Mouse (Mus musculus): Measurements from ENCODE around the gene Paf1. TPM values are rescaled to one million over a fixed set of nuclear protein-coding genes. Genes with fewer than 3 reads are reported as not detected.

Gene Paf1
- polyA plus RNA-seq, 1 experiment: 44.3 TPM

DNA sequence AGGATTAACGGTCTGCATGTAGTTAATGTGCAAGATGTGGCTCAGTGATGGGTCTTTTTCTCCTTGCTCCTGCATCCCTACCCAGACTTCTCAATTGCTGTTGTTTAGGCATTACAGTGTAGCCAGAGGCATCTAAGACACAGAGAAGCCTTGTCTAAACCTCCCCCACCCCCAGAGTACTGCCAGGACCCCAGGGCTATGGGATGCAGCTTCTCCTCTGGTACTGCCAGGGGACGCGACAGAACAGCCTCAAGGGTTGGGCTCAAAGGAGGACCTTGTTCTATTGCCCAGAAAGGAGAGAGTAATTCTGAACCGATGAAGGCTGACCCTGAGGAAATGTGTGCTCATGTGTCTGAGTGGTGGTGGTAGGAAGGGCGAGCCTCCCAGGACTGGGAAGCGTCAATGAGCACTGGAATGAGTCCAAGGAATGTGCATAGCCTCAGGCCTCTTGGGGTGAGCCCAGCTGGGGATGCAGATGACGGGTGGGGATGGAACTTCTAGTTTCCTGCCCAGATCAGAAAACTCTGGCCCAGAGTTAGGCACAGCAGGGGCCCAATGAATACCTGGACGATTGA, 25.4 kb downstream of the Paf1 start:
- peaks cover 40% of the 10 kb centered on the region for H3K36me3 ChIP-seq (ENCODE audit: control insufficient read depth, insufficient read depth)
- TF ChIP-seq CTCF (IDR thresholded peaks at IDR 0.05; ENCODE audit: control insufficient read depth, insufficient read depth, insufficient read length): no peak
- no peak for TF ChIP-seq MAX (IDR thresholded peaks at IDR 0.05)
- no peak for TF ChIP-seq FOSL1 (IDR thresholded peaks at IDR 0.05; ENCODE audit: insufficient read depth, low read length, poor library complexity, severe bottlenecking)
- TF ChIP-seq CEBPB (IDR thresholded peaks at IDR 0.05; ENCODE audit: low read depth): no peak
- H3K79me3 ChIP-seq (ENCODE audit: low read depth): no peaks in the 10 kb centered on the region
- H3K27me3 ChIP-seq (ENCODE audit: control insufficient read depth, insufficient read depth, insufficient read length): no peaks in the 10 kb centered on the region
- no peaks in the 10 kb centered on the region for H3K79me2 ChIP-seq (ENCODE audit: control insufficient read depth, insufficient read depth)
- no peak overlapping the region for H3ac ChIP-seq (ENCODE audit: control insufficient read depth, insufficient read length, low read depth)
- no peak overlapping the region for H3K4me3 ChIP-seq (ENCODE audit: insufficient read depth, poor library complexity, severe bottlenecking)

DNA sequence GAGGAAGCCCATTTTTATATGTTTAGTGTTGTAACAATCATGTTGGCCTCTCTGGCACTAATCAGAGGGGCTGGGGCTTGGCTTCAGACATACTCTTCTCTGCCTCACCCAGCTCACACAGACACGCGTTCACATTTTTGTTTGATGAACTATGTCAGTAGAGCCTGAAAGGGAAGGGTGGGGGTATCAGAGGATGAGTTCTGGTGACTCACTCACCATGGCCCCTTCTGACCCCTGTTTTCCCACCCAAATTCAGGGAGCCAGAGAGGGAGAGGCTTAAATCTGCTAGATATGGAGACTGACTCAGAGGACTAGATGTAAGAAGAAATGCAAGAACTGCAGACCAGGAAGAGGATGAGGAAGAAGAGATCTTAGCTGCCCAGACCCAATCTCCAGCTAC, 26.7 kb downstream of the Paf1 start:
- Histone ChIP-seq H3K79me3 (ENCODE audit: low read depth) (peaks cover 3% of the 10 kb centered on the region), H3K79me2 (ENCODE audit: control insufficient read depth, insufficient read depth) (no peaks in the 10 kb centered on the region), H3K27me3 (ENCODE audit: control insufficient read depth, insufficient read depth, insufficient read length) (no peaks in the 10 kb centered on the region), H3ac (ENCODE audit: control insufficient read depth, insufficient read length, low read depth) (no peak overlapping the region), H3K4me3 (ENCODE audit: insufficient read depth, poor library complexity, severe bottlenecking) (no peak overlapping the region), H3K36me3 (ENCODE audit: control insufficient read depth, insufficient read depth) (peaks cover 36% of the 10 kb centered on the region)
- no peak for TF ChIP-seq FOSL1 (IDR thresholded peaks at IDR 0.05; ENCODE audit: insufficient read depth, low read length, poor library complexity, severe bottlenecking)
- TF ChIP-seq USF1 (IDR thresholded peaks at IDR 0.05; ENCODE audit: low read depth): no peak
- TF ChIP-seq MAX (IDR thresholded peaks at IDR 0.05): no peak
- no peak for TF ChIP-seq CEBPB (IDR thresholded peaks at IDR 0.05; ENCODE audit: low read depth)
- TF ChIP-seq MYOD1 (IDR thresholded peaks at IDR 0.05; ENCODE audit: control insufficient read depth, insufficient read length, low read depth): no peak
- no peak for TF ChIP-seq MYOG (IDR thresholded peaks at IDR 0.05; ENCODE audit: control insufficient read depth, extremely low read depth, insufficient read length)
- TF ChIP-seq CTCF (IDR thresholded peaks at IDR 0.05; ENCODE audit: control insufficient read depth, insufficient read depth, insufficient read length): no peak

- Histone ChIP-seq H3K79me2 (ENCODE audit: control insufficient read depth, insufficient read depth) (peaks cover 28% of the 10 kb centered on the region), H3K79me3 (ENCODE audit: low read depth) (peaks cover 14% of the 10 kb centered on the region), H3ac (ENCODE audit: control insufficient read depth, insufficient read length, low read depth) (no peak overlapping the region), H3K36me3 (ENCODE audit: control insufficient read depth, insufficient read depth) (peaks cover 34% of the 10 kb centered on the region), H3K4me3 (ENCODE audit: insufficient read depth, poor library complexity, severe bottlenecking) (no peak overlapping the region), H3K27me3 (ENCODE audit: control insufficient read depth, insufficient read depth, insufficient read length) (no peaks in the 10 kb centered on the region)
- no peak for TF ChIP-seq MYOD1 (IDR thresholded peaks at IDR 0.05; ENCODE audit: control insufficient read depth, insufficient read length, low read depth)
- TF ChIP-seq MAX (IDR thresholded peaks at IDR 0.05): no peak
- TF ChIP-seq MYOG (IDR thresholded peaks at IDR 0.05; ENCODE audit: control insufficient read depth, extremely low read depth, insufficient read length): no peak
- no peak for TF ChIP-seq FOSL1 (IDR thresholded peaks at IDR 0.05; ENCODE audit: insufficient read depth, low read length, poor library complexity, severe bottlenecking)
- TF ChIP-seq USF1 (IDR thresholded peaks at IDR 0.05; ENCODE audit: low read depth): no peak
- TF ChIP-seq CEBPB (IDR thresholded peaks at IDR 0.05; ENCODE audit: low read depth): no peak
- TF ChIP-seq CTCF (IDR thresholded peaks at IDR 0.05; ENCODE audit: control insufficient read depth, insufficient read depth, insufficient read length): no peak
These were observed 30.3 kb downstream of the Paf1 start for GRCm38 (mm10) chr7:28423018-28423417.

DNA sequence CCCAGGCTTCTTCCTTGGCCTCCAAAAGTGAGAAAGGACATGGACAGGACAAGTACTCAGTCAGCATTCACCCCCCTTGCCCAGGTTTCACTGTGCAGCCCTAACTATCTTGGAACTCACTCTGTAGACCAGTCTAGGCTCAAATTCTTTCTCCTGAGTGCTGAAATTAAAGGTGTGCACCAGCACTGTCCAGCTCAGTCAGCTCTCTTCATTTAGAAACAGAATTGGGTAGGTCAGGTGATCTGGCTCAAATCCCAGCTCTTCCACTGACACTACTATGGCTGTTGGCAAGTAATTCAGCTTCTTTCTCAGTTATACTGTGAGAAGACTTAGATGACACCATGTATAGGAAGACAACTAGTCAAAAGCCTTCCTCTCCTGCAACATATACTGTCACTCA, 35.0 kb downstream of the Paf1 start:
- Histone ChIP-seq H3K79me2 (ENCODE audit: control insufficient read depth, insufficient read depth) (peaks cover 75% of the 10 kb centered on the region), H3K36me3 (ENCODE audit: control insufficient read depth, insufficient read depth) (peaks cover 29% of the 10 kb centered on the region), H3ac (ENCODE audit: control insufficient read depth, insufficient read length, low read depth) (no peak overlapping the region), H3K27me3 (ENCODE audit: control insufficient read depth, insufficient read depth, insufficient read length) (no peaks in the 10 kb centered on the region), H3K4me3 (ENCODE audit: insufficient read depth, poor library complexity, severe bottlenecking) (no peak overlapping the region), H3K79me3 (ENCODE audit: low read depth) (peaks cover 35% of the 10 kb centered on the region)
- TF ChIP-seq MYOG (IDR thresholded peaks at IDR 0.05; ENCODE audit: control insufficient read depth, extremely low read depth, insufficient read length): no peak
- TF ChIP-seq MAX (IDR thresholded peaks at IDR 0.05): no peak
- TF ChIP-seq USF1 (IDR thresholded peaks at IDR 0.05; ENCODE audit: low read depth): no peak
- TF ChIP-seq MYOD1 (IDR thresholded peaks at IDR 0.05; ENCODE audit: control insufficient read depth, insufficient read length, low read depth): no peak
- TF ChIP-seq CEBPB (IDR thresholded peaks at IDR 0.05; ENCODE audit: low read depth): no peak
- TF ChIP-seq FOSL1 (IDR thresholded peaks at IDR 0.05; ENCODE audit: insufficient read depth, low read length, poor library complexity, severe bottlenecking): no peak
- no peak for TF ChIP-seq CTCF (IDR thresholded peaks at IDR 0.05; ENCODE audit: control insufficient read depth, insufficient read depth, insufficient read length)

DNA sequence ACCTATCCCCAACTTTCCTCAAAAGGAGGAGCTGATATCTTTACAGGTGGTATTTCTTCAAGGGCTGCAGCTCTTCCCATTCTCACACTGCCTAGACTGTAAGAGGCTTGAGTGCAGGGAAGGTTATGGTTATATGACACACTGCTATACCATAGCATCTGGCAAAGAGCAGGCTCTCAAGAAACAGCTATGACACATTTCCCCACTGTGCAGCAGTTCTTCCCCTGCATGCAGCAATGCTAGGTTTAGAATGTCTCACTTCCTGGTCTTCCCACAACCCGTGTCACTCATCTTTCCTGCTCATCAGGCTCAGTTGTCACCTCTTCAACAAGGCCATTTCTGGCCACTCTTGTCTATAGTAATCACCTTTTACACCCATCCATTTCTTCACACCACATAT, 37.8 kb downstream of the Paf1 start:
- Histone ChIP-seq H3K79me2 (ENCODE audit: control insufficient read depth, insufficient read depth) (peaks cover 96% of the 10 kb centered on the region), H3ac (ENCODE audit: control insufficient read depth, insufficient read length, low read depth) (no peak overlapping the region), H3K36me3 (ENCODE audit: control insufficient read depth, insufficient read depth) (peaks cover 22% of the 10 kb centered on the region), H3K27me3 (ENCODE audit: control insufficient read depth, insufficient read depth, insufficient read length) (no peaks in the 10 kb centered on the region), H3K79me3 (ENCODE audit: low read depth) (peaks cover 42% of the 10 kb centered on the region), H3K4me3 (ENCODE audit: insufficient read depth, poor library complexity, severe bottlenecking) (no peak overlapping the region)
- TF ChIP-seq MAX (IDR thresholded peaks at IDR 0.05): no peak
- no peak for TF ChIP-seq MYOG (IDR thresholded peaks at IDR 0.05; ENCODE audit: control insufficient read depth, extremely low read depth, insufficient read length)
- no peak for TF ChIP-seq CTCF (IDR thresholded peaks at IDR 0.05; ENCODE audit: control insufficient read depth, insufficient read depth, insufficient read length)
- TF ChIP-seq MYOD1 (IDR thresholded peaks at IDR 0.05; ENCODE audit: control insufficient read depth, insufficient read length, low read depth): no peak
- TF ChIP-seq USF1 (IDR thresholded peaks at IDR 0.05; ENCODE audit: low read depth): no peak
- no peak for TF ChIP-seq CEBPB (IDR thresholded peaks at IDR 0.05; ENCODE audit: low read depth)
- TF ChIP-seq FOSL1 (IDR thresholded peaks at IDR 0.05; ENCODE audit: insufficient read depth, low read length, poor library complexity, severe bottlenecking): no peak

GRCm38 (mm10) chr7:28432252-28432651, 39.5 kb downstream of the Paf1 start:
- Histone ChIP-seq H3K4me3 (ENCODE audit: insufficient read depth, poor library complexity, severe bottlenecking) (no peak overlapping the region), H3K36me3 (ENCODE audit: control insufficient read depth, insufficient read depth) (peaks cover 17% of the 10 kb centered on the region), H3K27me3 (ENCODE audit: control insufficient read depth, insufficient read depth, insufficient read length) (no peaks in the 10 kb centered on the region), H3ac (ENCODE audit: control insufficient read depth, insufficient read length, low read depth) (no peak overlapping the region), H3K79me2 (ENCODE audit: control insufficient read depth, insufficient read depth) (peaks cover 86% of the 10 kb centered on the region), H3K79me3 (ENCODE audit: low read depth) (peaks cover 39% of the 10 kb centered on the region)
- no peak for TF ChIP-seq FOSL1 (IDR thresholded peaks at IDR 0.05; ENCODE audit: insufficient read depth, low read length, poor library complexity, severe bottlenecking)
- no peak for TF ChIP-seq CEBPB (IDR thresholded peaks at IDR 0.05; ENCODE audit: low read depth)
- no peak for TF ChIP-seq USF1 (IDR thresholded peaks at IDR 0.05; ENCODE audit: low read depth)
- TF ChIP-seq MYOD1 (IDR thresholded peaks at IDR 0.05; ENCODE audit: control insufficient read depth, insufficient read length, low read depth): no peak
- no peak for TF ChIP-seq MYOG (IDR thresholded peaks at IDR 0.05; ENCODE audit: control insufficient read depth, extremely low read depth, insufficient read length)
- no peak for TF ChIP-seq MAX (IDR thresholded peaks at IDR 0.05)
- TF ChIP-seq CTCF (IDR thresholded peaks at IDR 0.05; ENCODE audit: control insufficient read depth, insufficient read depth, insufficient read length): no peak

Measured in C2C12 (cell line).